Mouse (Mus musculus): Measurements from ENCODE around the gene Ctdnep1.

DNA sequence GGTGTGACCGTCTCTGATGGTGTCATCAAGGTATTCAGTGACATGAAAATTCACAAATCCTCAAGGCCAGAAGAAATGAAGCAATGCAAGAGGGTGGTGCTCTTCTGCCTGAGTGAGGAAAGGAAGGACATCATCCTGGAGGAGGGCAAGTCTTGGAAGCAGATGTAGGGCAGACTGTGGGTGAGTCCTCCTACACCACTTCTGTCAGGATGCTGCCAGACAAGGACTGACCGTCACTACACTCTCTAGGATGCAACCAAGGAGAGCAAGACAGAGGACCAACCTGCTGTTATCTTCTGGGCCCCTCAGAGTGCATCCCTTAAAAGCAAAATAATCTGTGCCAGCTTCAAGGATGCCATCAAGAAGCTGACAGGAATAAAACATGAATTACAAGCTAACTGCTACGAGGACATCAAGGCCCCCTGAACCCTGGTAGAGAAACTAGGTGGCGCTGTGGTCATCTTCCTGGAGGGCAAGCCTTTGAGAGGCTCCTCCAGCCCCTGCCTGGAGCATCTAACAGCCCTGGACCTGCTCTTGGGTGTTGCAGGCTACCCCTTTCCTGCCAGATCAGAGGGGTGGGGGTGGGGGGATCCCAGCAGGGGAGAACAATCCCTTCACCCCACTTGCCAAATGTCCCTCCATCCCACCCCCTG lies 30.0 kb upstream of the Ctdnep1 start:
- no peak for TF ChIP-seq CTCF (IDR thresholded peaks at IDR 0.05; ENCODE audit: low read depth, low read length)
- no peak for TF ChIP-seq GATA1 (IDR thresholded peaks at IDR 0.05; ENCODE audit: borderline replicate concordance, low read length)
- TF ChIP-seq TAL1 (conservative IDR thresholded peaks at IDR 0.05; ENCODE audit: low read depth, low read length), result no peak
